Mouse (Mus musculus): ENCODE results near the gene Cd300c.
"Not testable (repeated sequence)": the region's sequence is repeated elsewhere in the genome, so short reads cannot be mapped to it uniquely, and the experiment has no call there.

The Cd300c gene

GRCm38 (mm10) chr11:114968752-114969207 lies at the start of gene Cd300c:
Gene Cd300c, minus strand, starts transcription at chr11:114969157.
- DNase-seq (ENCODE audit: low read depth, low spot score), result peak; percentile 17

- DNase-seq (ENCODE audit: low read depth, low spot score), result not testable (repeated sequence)
Observed at GRCm38 (mm10) chr11:115016093-115016492, 47.1 kb upstream of the Cd300c start, which contains the start of gene Cd300ld2. Gene Cd300ld2, minus strand, starts transcription at chr11:115016193.

DNA sequence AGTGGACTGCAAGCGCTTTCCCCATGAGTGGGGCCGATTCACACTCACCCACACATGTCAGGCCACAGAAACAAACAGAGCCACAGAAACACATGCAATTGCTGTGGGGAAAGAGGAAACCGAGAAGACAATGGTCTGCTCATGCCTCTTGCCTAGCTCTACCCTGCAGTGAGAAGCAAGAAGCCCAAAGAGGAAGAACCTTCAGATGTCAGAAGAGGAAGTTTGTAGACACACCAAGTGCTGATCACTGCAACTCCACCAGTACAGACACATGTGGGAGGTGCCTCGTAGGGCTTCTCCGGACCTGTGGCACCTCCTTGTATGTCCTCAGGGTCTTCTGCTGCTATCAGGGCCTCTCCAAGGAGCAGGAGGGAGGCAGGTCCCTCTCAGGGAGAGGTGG lies 35.1 kb upstream of the Cd300c start:
- DNase-seq (ENCODE audit: low read depth, low spot score), result peak; percentile 19

DNA sequence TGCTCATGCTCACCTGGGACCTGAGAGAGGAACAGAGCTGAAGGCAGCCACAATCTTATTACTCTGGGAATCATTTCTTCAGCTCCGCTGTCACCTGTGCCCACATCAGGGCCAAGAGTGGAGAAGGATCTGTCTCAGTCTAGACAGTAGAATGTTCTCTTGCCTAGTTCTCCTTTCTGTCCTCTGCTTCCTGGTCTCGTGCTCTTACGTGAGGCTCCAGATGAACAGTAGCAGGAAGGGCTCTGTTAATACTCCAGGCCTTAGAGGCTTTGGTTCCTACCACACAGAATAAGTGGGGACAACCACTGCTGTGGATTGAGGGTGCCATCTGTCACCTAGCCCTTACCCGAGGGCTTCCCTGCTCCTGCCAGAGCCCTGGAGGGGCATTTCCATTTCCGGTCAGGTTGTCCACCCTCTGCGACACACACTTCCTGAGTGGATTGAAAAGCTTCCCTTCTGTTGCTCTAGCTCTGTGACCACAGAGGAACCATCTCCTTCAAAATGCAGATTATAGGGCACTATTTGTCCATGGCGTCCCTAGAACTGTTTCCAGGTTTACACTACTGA lies 32.6 kb upstream of the Cd300c start, which contains the start of gene Cd300c2:
Cd300c2 (minus strand) TSS at position 407 of the 567 bp plus-strand sequence.
- no peak for DNase-seq (ENCODE audit: low read depth, low spot score)

DNA sequence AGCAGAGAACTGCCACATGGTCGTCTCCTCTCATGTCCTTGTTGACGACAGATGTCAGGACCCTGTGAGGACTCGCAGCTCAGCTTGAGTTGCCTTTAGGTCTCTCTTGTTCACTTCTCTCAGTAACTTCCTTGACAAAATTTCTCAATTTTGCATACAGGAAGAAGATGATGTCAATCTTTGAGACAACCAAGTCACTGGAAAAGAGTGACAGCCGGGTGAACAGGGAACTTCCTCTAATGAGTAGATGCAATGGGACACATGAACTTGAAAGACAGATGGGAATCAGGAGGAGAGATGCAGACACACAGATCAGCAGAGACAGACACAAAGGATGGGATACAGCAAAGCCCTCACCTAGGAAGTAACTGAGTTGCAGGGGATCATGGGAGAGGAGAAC lies 20.8 kb upstream of the Cd300c start, which contains the start of gene Cd300ld:
Cd300ld (minus strand) TSS at position 130 of the 400 bp plus-strand sequence.
- DNase-seq (ENCODE audit: low read depth, low spot score), result no peak

- peak; percentile 18 for DNase-seq (ENCODE audit: low read depth, low spot score)
Observed at GRCm38 (mm10) chr11:114981866-114982265, 12.9 kb upstream of the Cd300c start.

- DNase-seq (ENCODE audit: low read depth, low spot score), result no peak
Observed at GRCm38 (mm10) chr11:114972726-114973125, 3.8 kb upstream of the Cd300c start.

GRCm38 (mm10) chr11:114965182-114965828 lies 3.7 kb downstream of the Cd300c start:
- peak; percentile 9 for DNase-seq (ENCODE audit: low read depth, low spot score)

DNA sequence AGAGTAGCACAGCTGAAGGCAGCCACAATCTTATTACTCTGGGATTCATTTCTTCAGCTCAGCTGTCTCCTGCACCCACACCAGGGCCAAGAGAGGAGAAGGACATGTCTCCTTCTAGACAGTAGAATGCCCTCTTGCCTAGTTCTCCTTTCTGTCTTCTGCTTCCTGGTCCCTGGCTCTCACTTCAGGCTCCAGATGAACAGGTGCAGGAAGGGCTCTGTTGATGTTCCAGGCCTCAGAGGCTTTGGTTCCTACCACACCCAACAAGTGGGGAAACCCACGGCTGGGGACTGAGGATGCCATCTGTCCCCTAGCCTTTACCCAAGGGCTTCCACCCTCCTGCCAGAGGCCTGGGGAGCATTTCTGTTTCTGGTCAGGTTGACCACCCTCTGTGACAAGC lies 8.6 kb downstream of the Cd300c start:
- no peak for DNase-seq (ENCODE audit: low read depth, low spot score)

DNA sequence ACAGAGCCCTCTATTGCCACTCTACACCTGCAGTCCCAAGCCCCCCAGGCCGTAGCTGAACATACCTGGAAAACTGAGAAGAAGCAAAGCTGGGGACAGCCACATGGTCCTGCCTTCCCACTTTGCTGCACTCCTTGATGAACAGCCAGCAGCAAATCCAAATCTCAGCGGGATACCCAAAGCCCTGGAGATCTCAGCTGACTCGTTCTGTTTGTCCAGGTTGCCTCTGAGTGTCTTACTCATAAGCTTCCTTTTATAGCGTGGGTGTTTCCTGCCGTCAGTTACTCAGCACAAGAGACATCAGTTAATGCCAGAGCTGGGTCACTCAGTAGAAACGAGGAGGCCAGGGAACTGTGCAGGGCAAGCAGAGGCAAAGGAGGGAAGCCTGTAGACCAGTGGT lies 34.8 kb downstream of the Cd300c start, which contains the start of gene Cd300lb:
Cd300lb (minus strand) TSS at position 243 of the 400 bp plus-strand sequence.
- DNase-seq (ENCODE audit: low read depth, low spot score), result no peak

DNA sequence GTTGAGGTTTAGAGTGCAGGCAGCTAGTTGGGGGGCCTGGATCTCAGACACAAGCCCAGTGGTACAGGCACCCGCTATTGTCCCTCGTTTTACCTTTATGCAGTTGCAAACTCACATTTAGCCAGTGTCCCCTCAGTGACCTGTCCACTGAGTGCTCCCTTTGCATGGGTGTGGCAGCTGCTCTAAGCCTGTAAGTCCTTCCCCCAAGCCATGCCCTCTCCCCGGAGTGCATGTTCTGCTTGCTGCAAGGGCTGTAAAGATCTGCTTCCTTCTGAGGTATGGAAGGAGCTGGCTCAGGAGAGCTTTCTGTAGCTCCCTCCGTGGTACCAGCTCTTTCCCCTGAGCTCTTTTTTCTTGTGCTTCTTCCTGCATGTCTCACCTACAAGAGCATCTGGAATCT lies 35.4 kb downstream of the Cd300c start:
- no peak for DNase-seq (ENCODE audit: low read depth, low spot score)

DNA sequence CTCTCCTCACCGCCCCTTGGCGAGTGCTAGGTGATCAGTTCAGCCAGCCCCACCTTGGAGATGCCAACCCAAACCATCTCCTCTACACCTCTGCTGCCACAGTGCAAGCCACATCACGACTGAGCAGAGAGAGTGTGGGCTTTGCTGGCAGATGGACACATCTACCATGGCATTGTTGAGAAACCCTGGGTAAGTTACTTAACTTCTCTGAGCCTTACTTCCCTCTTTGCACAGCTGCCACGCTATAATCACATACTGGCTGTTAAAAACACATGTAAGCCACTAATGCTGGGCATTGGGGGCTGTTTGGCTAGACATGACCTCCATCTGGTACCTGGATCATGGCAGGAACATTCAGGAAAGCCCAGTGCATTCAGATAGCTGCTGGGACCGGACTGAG lies 37.9 kb downstream of the Cd300c start:
- DNase-seq (ENCODE audit: low read depth, low spot score), result no peak

- no peak for DNase-seq (ENCODE audit: low read depth, low spot score)
Observed at GRCm38 (mm10) chr11:114929581-114929980, 39.4 kb downstream of the Cd300c start.

DNA sequence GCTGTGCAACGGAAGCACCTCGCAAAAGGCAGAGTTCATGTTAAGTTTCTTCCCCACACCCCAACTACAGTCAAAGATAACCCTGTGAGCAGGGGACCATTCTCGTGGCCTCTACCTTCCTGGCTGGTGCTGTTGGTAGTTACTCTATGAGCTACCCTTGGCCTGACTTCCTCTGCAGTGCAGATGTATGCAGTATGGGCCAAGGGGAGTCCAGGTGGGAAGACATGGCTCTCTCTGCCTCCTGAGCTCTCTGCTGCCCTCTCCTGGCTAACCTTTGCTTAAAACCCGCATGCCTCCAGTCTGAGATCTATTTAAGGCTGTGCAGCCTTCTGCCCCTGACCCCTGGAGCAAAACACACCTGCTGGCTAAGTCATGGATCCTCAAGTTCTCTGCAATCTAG lies 45.0 kb downstream of the Cd300c start:
- DNase-seq (ENCODE audit: low read depth, low spot score), result no peak

- peak; percentile 78 for DNase-seq (ENCODE audit: low read depth, low spot score)
Observed at GRCm38 (mm10) chr11:114922439-114922838, 46.5 kb downstream of the Cd300c start.

DNA sequence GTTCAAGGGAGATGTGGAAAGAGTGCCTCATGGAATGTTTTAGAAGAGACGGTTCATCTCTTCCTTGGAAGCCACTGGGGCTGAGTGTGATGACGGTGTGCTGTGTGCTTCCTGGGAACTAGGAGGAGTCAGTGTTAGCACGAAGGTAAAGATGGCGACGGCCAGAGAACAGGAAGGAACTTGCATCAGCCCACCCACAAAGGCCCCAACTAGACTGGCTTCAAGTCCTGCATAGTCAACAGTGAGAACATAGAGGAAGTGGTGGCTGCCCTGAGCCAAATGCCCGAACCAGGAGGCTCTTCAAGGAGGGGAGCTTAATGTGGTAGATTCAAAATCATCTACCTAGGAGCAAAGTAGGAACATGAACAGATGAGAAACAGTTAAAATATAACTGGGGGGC lies 51.8 kb downstream of the Cd300c start:
- DNase-seq (ENCODE audit: low read depth, low spot score), result no peak

DNA sequence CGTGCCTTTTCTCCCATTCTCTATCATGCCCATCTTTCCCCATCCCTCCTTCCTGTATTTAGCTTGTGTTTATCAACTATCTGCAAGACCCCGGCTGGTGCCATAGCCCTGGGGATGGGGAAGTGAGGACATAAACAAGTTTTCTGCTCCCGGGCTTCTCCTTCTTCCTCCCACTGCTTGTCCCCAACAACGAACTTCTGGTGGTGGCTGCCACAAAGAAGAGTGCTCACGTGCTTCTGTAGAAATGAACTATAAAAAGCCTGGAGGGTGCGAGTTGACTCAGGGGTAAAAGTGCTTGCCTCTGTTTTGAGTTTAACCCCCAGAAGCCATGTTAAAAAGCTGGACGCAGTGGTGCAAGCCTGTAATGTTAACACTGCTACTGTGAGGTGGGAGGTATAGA lies 54.0 kb downstream of the Cd300c start:
- no peak for DNase-seq (ENCODE audit: low read depth, low spot score)

DNA sequence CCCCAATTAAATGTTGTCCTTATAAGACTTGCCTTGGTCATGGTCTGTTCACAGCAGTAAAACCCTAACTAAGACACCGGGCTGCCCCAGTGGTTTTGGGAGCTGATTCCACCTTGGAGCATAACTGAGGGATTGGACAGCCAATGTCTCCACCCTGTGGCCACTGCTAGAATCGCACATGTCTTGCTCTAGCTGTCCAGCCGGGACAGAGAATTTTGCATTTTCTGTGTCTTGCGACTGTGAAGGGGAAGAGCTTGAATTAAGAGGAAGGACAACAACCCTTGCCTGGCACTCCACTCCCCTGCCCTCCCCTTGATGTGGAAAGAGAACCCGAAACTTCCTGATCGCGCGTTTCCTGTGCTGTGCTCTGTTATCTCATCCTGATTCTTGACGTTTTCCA lies 56.1 kb downstream of the Cd300c start:
- peak; percentile 45 for DNase-seq (ENCODE audit: low read depth, low spot score)

DNA sequence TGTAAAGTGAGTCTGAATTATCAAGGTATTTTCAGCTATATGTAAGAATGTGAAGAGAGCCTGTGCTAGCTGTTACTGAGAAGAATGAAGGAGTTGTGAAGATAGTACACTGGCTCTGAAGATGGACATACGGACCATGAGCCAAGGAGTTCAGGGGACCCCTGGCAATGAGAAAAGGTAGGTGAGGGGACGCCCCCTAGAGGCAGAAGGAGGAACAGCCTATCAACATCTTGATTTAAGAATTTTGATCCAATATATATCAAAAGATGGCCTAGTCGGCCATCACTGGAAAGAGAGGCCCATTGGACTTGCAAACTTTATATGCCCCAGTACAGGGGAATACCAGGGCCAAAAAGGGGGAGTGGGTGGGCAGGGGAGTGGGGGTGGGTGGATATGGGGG lies 59.4 kb downstream of the Cd300c start:
- DNase-seq (ENCODE audit: low read depth, low spot score), result not testable (repeated sequence)

GRCm38 (mm10) chr11:114908086-114908485 lies 60.9 kb downstream of the Cd300c start:
- no peak for DNase-seq (ENCODE audit: low read depth, low spot score)

GRCm38 (mm10) chr11:114907567-114907966 lies 61.4 kb downstream of the Cd300c start:
- DNase-seq (ENCODE audit: low read depth, low spot score), result no peak
